Mouse (Mus musculus) left cerebral cortex, postnatal 25 days (tissue): ENCODE data around the gene Pbp2. TPM values are rescaled to one million over a fixed set of nuclear protein-coding genes. Genes with fewer than 3 reads are reported as not detected.

Experiments used
- DNase-seq, 2 experiments: peaks; one replicate each; pipeline ENCODE4 v3.0.0; 2022; ENCODE audit warnings: low spot score in 2 of 2, mixed read lengths in 1 of 2
- intact Hi-C: fragments of 180-260 bp; cut with DNase I; formaldehyde crosslinking; loops from one replicate; pipeline ENCODE4 v1.15.1; 2025
- total RNA-seq, 2 experiments: library from RNA; stranded (reverse); gene quantifications; 2 replicates each; pipeline ENCODE4 v1.2.3; 2021

Gene Pbp2
- total RNA-seq, 2 experiments from 2014 or later = 0.25 to 0.28 TPM

DNA sequence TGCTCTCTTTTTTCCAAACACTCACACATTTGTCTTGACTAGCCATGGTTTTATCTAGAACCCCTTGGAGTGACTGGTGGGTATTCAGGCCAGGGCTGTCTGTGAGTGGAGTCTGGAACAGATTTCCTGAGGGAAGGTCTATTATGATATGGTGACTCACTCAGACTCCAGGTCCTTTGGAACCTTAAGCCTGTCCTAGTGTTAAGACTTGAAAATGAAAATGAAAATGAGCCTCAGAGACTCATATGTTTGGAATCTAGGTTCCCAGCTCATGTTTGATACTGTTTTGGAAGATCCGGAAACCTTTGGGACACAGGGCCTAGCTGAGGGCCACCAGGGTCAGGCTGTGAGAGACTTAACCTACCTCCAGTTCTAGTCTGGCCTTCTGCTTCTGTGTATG, 44.1 kb downstream of the Pbp2 start:
- intact Hi-C loops = no loop called here
- DNase-seq = no peak

DNA sequence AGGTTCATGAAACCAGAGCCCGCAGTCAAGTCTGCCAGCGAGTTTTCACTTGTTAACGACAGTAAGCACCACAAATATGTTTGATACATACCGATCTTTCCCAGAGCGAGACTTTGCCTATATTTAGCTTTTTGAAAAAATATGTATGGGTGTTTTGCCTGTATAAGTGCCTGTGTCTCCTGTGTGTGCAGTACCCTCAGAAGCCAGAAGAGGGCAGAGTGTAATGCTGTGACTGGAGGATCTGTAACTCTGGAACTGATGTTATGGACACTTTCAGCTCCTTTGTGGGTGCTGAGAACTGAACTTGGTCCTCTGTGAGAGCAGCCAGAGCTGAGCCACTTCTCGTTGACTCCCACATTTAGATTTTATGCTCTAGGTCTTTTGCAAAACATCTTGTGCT, 46.1 kb downstream of the Pbp2 start:
- DNase-seq = no peak
- intact Hi-C loops = loop anchor here (5.0 kb wide), 1 partner anchor 48 kb away; the partner anchor contains the start of gene Pbp2

DNA sequence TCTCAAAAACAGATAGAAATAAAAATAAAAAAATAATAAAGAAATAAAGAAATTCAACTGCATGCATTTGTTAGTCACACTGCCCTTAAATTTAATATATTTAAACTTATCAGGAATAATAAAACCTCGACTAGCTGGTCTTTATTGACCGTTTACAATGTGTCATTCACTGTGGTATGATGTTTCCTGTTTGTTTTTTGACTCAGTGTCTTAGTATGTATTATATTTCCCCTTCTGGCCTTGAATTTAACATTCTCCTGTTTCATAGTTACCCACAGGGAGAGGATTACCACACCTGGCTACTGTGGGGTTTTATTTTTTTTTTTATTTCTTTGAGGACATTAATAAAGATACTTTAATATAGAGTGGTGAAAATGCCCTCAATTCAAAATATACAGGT, 47.6 kb downstream of the Pbp2 start:
- no peak for DNase-seq
- intact Hi-C loops = loop anchor here (5.0 kb wide), 1 partner anchor 50 kb away; the partner anchor contains the start of gene Pbp2

DNA sequence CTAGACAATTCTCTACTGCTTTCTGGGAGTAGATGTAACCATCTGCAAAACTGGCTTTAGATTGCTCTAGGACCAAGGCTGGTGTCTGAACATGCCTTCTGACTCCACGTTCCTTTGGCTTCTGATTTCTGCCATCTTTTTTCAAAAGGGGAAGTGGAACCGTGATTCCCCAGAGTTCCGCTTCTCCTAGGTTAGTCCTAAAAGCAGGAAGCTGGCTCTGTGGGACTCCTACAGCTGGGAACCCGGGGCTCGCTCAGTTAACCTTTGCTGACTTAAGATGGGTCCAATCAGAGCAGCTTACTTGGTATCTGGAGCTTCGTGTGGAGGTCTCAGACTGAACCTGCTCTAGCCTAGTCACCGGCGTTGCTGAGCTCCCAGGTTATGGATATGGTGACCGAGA, 49.1 kb downstream of the Pbp2 start:
- DNase-seq = no peak
- intact Hi-C loops = loop anchor here (5.0 kb wide), 1 partner anchor 51 kb away; the partner anchor contains the start of gene Pbp2

DNA sequence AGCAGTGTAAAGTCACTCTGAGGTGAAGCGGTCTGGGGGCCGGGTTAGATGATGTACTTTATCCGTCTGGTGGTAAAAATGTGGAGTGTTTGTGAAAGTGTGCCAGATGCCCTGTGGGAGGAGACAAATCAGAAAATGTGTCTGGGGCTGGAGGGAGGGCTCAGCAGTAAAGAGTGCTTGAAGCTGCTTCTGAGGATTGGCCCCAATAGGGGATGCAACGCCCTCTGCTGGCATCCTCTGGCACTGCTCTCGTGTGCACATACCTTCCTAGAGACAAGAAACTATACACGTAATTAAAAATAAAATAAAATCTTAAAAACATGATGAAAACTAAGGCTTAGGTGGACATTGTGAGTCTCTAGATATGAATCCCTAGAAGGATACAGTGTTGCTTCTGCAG, 49.8 kb downstream of the Pbp2 start:
- intact Hi-C loops = loop anchor here (5.0 kb wide), 1 partner anchor 52 kb away; the partner anchor contains the start of gene Pbp2
- DNase-seq = no peak

Other genes starting within 250 kb of the Pbp2 start
- gene Gprc5a, start 244.8 kb downstream of the Pbp2 start, total RNA-seq = under 1 TPM; 0.37 to 0.39 TPM
- not detected for gene Gprc5d, start 192.1 kb downstream of the Pbp2 start, total RNA-seq
- 100 to 1,000 TPM; 143 to 147 TPM for gene Fam234b, start 112.4 kb downstream of the Pbp2 start, total RNA-seq
- gene Hebp1, start 112.4 kb downstream of the Pbp2 start, total RNA-seq = 10 to 100 TPM; 42.6 to 43.9 TPM
- gene Gsg1, start 56.1 kb downstream of the Pbp2 start, total RNA-seq = not detected
- 1 to 10 TPM; 2.4 to 3.9 TPM for gene Emp1, start 52.1 kb upstream of the Pbp2 start, total RNA-seq